8 mouse cellular contexts compared by ENCODE assay signal in the genomic region with DNA sequence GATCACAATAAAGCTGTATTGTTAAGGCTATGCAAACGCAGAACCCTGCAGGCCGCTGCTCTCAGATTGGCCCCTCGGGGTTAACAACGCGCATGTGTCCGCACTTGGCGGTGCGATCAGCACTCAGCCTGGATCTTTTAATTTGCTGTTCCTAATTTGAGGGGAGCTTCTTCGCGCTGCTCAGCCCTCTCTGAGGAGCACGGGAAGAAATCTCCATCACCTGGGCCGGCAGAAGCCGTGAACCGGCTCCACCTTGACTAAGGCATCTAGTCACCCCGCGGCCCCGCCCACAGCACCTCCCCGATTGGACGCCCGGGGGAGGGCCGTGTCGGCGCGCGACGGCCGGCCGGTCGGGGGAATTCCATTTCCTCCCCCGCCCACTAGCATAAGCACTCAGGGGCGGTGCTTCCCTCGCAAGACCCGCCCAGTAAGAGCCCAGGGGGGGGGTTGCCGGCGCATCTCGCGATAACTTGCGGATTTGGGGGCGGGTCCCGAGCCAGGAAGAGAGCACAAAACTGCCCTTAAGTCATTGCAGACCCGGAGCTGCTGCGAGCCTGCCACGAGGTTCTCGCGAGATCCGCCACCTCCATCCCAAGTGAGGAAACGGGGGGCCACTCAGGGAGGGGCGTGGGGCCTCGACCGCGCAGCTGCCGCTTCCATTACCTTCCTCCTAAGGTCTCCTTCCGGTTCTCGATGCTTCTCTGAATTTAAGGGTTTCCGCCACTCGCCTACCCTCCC. TPM values are rescaled to one million over a fixed set of nuclear protein-coding genes. Genes with fewer than 3 reads are reported as not detected.
DNase-seq lines count a peak whose midpoint lies in the region; ATAC-seq lines count a peak whose summit lies in the region.

Gene Ube2d3, plus strand, starts transcription at position 392 of the 738 bp plus-strand sequence.

- H3K9ac ChIP-seq in heart, embryonic 14.5 days (ENCODE audit: low read length): peak within 1 kb of the TSS; percentile 99
- H3K9ac ChIP-seq in liver, embryonic 13.5 days: peak within 1 kb of the TSS; percentile 98
- peak within 1 kb of the TSS; percentile 99 for H3K9ac ChIP-seq in stomach, embryonic 16.5 days (ENCODE audit: low read length)

- no peaks in the 10 kb centered on the region for H3K9me3 ChIP-seq in heart, embryonic 14.5 days (ENCODE audit: control insufficient read depth, low read length)
- H3K9me3 ChIP-seq in liver, embryonic 13.5 days (replicated peaks): no peaks in the 10 kb centered on the region
- H3K9me3 ChIP-seq in stomach, embryonic 16.5 days (replicated peaks; ENCODE audit: control insufficient read depth, low read length): no peaks in the 10 kb centered on the region

- peaks cover 23% of the 10 kb centered on the region for H3K36me3 ChIP-seq in heart, embryonic 14.5 days (ENCODE audit: control insufficient read depth, insufficient read depth, low read length)
- 0 out of 2 replicates have a peak, but pooled peaks cover 6% of the 10 kb centered on the region for H3K36me3 ChIP-seq in liver, embryonic 13.5 days
- no peaks in the 10 kb centered on the region for H3K36me3 ChIP-seq in stomach, embryonic 16.5 days (ENCODE audit: control insufficient read depth, insufficient read depth, low read length)

- H3K4me3 ChIP-seq in heart, embryonic 14.5 days (ENCODE audit: control insufficient read depth in 1 of 2, insufficient read depth in 1 of 2, low read depth in 1 of 2, low read length in 2 of 2): peak within 1 kb of the TSS; percentile 84 to 94
- peak within 1 kb of the TSS; percentile 91 for H3K4me3 ChIP-seq in liver, embryonic 13.5 days (replicated peaks)
- H3K4me3 ChIP-seq in stomach, embryonic 16.5 days (replicated peaks; ENCODE audit: low read length): peak within 1 kb of the TSS; percentile 92

- H3K27ac ChIP-seq in heart, embryonic 14.5 days (replicated peaks in 1 of 2; ENCODE audit: control insufficient read depth in 1 of 2, insufficient read depth in 1 of 2, low read depth in 2 of 2, low read length in 2 of 2): peak within 1 kb of the TSS; percentile 98 to 100
- peak within 1 kb of the TSS; percentile 99 for H3K27ac ChIP-seq in liver, embryonic 13.5 days
- H3K27ac ChIP-seq in stomach, embryonic 16.5 days (ENCODE audit: low read length): peak within 1 kb of the TSS; percentile 100

- ATAC-seq in CD4-positive, CD25-positive, alpha-beta regulatory T cell, adult 4 months: peak; percentile 78
- ATAC-seq in heart, embryonic 14.5 days (ENCODE audit: insufficient number of reproducible peaks, insufficient read depth, low FRiP score, low read depth): peak; percentile 94
- ATAC-seq in liver, embryonic 13.5 days (ENCODE audit: low read depth): peak; percentile 82
- ATAC-seq in stomach, embryonic 16.5 days (ENCODE audit: insufficient read depth, low FRiP score): peak; percentile 93

- peak; percentile 94 for DNase-seq in c-Kit-negative CD71-positive TER-119-positive erythroid progenitor cells, embryonic 14.5 days (ENCODE audit: low read depth, low spot score)
- peak; percentile 97 for DNase-seq in fibroblast of lung, adult 2 months (ENCODE audit: low read depth)
- DNase-seq in kidney, postnatal 14 days: peak; percentile 99
- DNase-seq in liver, embryonic 13.5 days: peak; percentile 97
- peak; percentile 99 for DNase-seq in neural tube, embryonic 10.5 days (ENCODE audit: extremely low spot score, low spot score)

- peaks cover 0 to 18% of the 10 kb centered on the region in 2 experiments; a peak in 2 of 4 replicates for H3K4me1 ChIP-seq in heart, embryonic 14.5 days (ENCODE audit: control insufficient read depth in 2 of 2, insufficient read depth in 2 of 2, low read length in 2 of 2)
- H3K4me1 ChIP-seq in liver, embryonic 13.5 days (replicated peaks): peaks cover 25% of the 10 kb centered on the region
- peaks cover 6% of the 10 kb centered on the region; the same call in 1 of the 2 replicates for H3K4me1 ChIP-seq in stomach, embryonic 16.5 days (ENCODE audit: control insufficient read depth, insufficient read depth, low read length)

- peak within 1 kb of the TSS; percentile 79 for H3K4me2 ChIP-seq in heart, embryonic 14.5 days (ENCODE audit: low read length)
- H3K4me2 ChIP-seq in liver, embryonic 13.5 days: peak within 1 kb of the TSS; percentile 85
- H3K4me2 ChIP-seq in stomach, embryonic 16.5 days (ENCODE audit: low read depth, low read length): peak within 1 kb of the TSS; percentile 67

- no peaks in the 10 kb centered on the region for H3K27me3 ChIP-seq in heart, embryonic 14.5 days (ENCODE audit: control insufficient read depth, insufficient read depth, low read length)
- H3K27me3 ChIP-seq in liver, embryonic 13.5 days: no peaks in the 10 kb centered on the region
- no peaks in the 10 kb centered on the region for H3K27me3 ChIP-seq in stomach, embryonic 16.5 days (ENCODE audit: control insufficient read depth, insufficient read depth, low read length)

- WGBS in heart, embryonic 14.5 days: under 1% methylated on average over 52 of the region's 56 CpGs
- under 1% methylated on average over 56 of the region's 56 CpGs for WGBS in liver, embryonic 13.5 days (ENCODE audit: insufficient replicate concordance)
- under 1% methylated on average over 56 of the region's 56 CpGs for WGBS in stomach, embryonic 16.5 days

RNA-seq across cellular contexts. Expression of gene Ube2d3, which starts in this region (rescaled TPM):
- 100 to 1,000 TPM; 305 to 362 TPM for polyA plus RNA-seq in CD4-positive, CD25-positive, alpha-beta regulatory T cell, adult 4 months (2017; shearing (Covaris generic))
- 476 and 485 TPM in 2 replicates for polyA plus RNA-seq in heart, embryonic 14.5 days (2014; fragmentation: Nextera tagmentation; extraction: Ambion mirVana)
- polyA plus RNA-seq in liver, embryonic 13.5 days (2015; fragmentation: Nextera tagmentation; extraction: Ambion mirVana): 281 and 348 TPM in 2 replicates
- polyA plus RNA-seq in stomach, embryonic 16.5 days (2015; fragmentation: Nextera tagmentation; extraction: Ambion mirVana): 456 and 465 TPM in 2 replicates

Comparison
In these comparisons a context has a peak if more than half of its experiments do, and no peak if none do; other contexts are left out.
1. Peak in every context shown above with its lines: DNase-seq, ATAC-seq, H3K4me3 ChIP-seq and H3K27ac ChIP-seq.